Mouse (Mus musculus) small intestine, adult 2 months (tissue): Measurements from ENCODE around the gene Ruvbl2. TPM values are rescaled to one million over a fixed set of nuclear protein-coding genes. Genes with fewer than 3 reads are reported as not detected.
"Not testable (repeated sequence)": the region's sequence is repeated elsewhere in the genome, so short reads cannot be mapped to it uniquely, and the experiment has no call there.

Experiments
- H3K27ac ChIP-seq: fragments of 200-500 bp; 2 replicates; pipeline ENCODE4 v1.5.1; 2012; ENCODE audit warnings: low read depth, low read length, control low read depth, inconsistent platforms; ENCODE audit not compliant: insufficient read depth
- H3K27me3 ChIP-seq: fragments of 200-500 bp; 2 replicates; pipeline ENCODE4 v1.6.1; 2012; ENCODE audit warnings: mild to moderate bottlenecking, moderate library complexity, low read length, inconsistent platforms; ENCODE audit not compliant: control insufficient read depth, insufficient read depth
- H3K36me3 ChIP-seq: fragments of 200-500 bp; 2 replicates; pipeline ENCODE4 v1.6.1; 2012; ENCODE audit warnings: mild to moderate bottlenecking, low read length, control low read depth, inconsistent platforms; ENCODE audit not compliant: control insufficient read depth, insufficient read depth
- H3K4me1 ChIP-seq: fragments of 200-500 bp; 2 replicates; pipeline ENCODE4 v1.6.1; 2012; ENCODE audit warnings: low read length, inconsistent platforms, mixed read lengths; ENCODE audit not compliant: control insufficient read depth, insufficient read depth, insufficient read length
- H3K4me3 ChIP-seq: fragments of 200-500 bp; 2 replicates; pipeline ENCODE4 v1.5.1; 2012; ENCODE audit warnings: low read depth, mild to moderate bottlenecking, control low read depth, inconsistent platforms, low read length, moderate library complexity
- CTCF ChIP-seq: fragments of 200-500 bp; IDR thresholded peaks from 2 replicates; pipeline ENCODE4 v1.5.1; 2012; ENCODE audit warnings: low read depth, mild to moderate bottlenecking, control low read depth, inconsistent platforms, low read length, moderate library complexity, mixed read lengths; ENCODE audit not compliant: insufficient replicate concordance, insufficient read length; ENCODE audit errors: extremely low read depth
- POLR2A ChIP-seq: fragments of 200-500 bp; IDR thresholded peaks from 2 replicates; pipeline ENCODE4 v1.6.1; 2012; ENCODE audit warnings: low read depth, mild to moderate bottlenecking, control low read depth, inconsistent platforms, low read length, moderate library complexity
- WGBS: fragments of 180-500 bp; shearing (Covaris S2); methylation state at CpG from one replicate; pipeline ENCODE4 v1.1.7; 2018; 5-methylcytosine and 5-hydroxymethylcytosine counted together
- polyA plus RNA-seq: library from polyadenylated mRNA; depleted of rRNA; stranded (reverse); fragments of >200 nt; gene quantifications from 2 replicates; pipeline ENCODE4 v1.2.3, GENCODE M21; 2012; rRNA removed

The Ruvbl2 gene
- polyA plus RNA-seq = 22.3 and 54.3 TPM in 2 replicates

GRCm38 (mm10) chr7:45437521-45438276, at the start of gene Ruvbl2:
Gene Ruvbl2, minus strand, starts transcription at chr7:45438096.
- Histone ChIP-seq H3K27me3 (no peaks in the 10 kb centered on the region), H3K36me3 (peaks cover 8% of the 10 kb centered on the region), H3K4me1 (peaks cover 15% of the 10 kb centered on the region), H3K4me3 (peak within 1 kb of the TSS; percentile 11; the same call in 1 of the 2 replicates), H3K27ac (no peak within 1 kb of the TSS)
- TF ChIP-seq CTCF (peak; percentile 36; the same call in 1 of the 2 replicates), POLR2A (no peak)
- WGBS = 39% methylated on average over 19 of the region's 19 CpGs

DNA sequence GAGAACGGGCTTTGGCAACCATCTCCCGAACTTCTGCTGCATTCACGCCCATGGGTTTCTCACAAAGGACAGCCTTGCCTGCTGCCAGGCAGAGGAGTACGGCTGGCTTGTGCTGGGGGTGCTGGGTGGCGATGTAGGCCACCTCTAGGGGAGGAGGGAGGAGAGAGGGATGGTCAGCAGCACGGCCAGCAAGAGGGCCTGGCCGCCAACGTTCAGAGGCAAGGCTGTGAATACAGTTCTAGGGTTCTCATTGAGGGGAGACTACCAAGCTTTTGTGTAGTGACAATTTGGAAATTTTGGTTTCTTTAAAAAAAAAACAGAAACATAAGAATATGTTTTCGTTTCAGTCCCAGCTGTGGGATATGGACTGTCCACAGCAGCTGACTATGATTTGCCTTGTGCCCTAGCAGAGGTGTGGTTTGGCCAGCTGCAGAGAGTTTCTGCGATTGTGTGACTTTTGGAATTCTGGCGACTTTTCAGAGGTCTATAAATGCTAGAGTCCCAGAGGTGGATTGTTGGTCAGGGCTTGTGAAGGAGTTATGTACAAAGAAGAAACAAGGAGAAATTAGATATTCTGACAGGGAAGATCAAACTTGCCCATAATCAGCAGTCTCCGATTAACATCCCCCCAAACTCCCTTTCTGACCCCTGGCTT, 49.0 kb upstream of the Ruvbl2 start, which contains the start of gene Gm45808:
Gene Gm45808 (minus strand): TSS at position 51 of the 655 bp plus-strand sequence.
- Histone ChIP-seq H3K27ac (no peak within 1 kb of the TSS), H3K27me3 (no peaks in the 10 kb centered on the region), H3K4me3 (no peak within 1 kb of the TSS), H3K4me1 (peaks cover 8% of the 10 kb centered on the region), H3K36me3 (no peaks in the 10 kb centered on the region)
- WGBS = 75% methylated on average over 12 of the region's 12 CpGs
- no peak for TF ChIP-seq CTCF
- TF ChIP-seq POLR2A = no peak

- 51% methylated on average over 7 of the region's 7 CpGs for WGBS
- TF ChIP-seq CTCF (no peak), POLR2A (no peak)
- peaks cover 8% of the 10 kb centered on the region for H3K4me1 ChIP-seq
Observed at GRCm38 (mm10) chr7:45486158-45486557, 48.3 kb upstream of the Ruvbl2 start.

GRCm38 (mm10) chr7:45484985-45485384, 47.1 kb upstream of the Ruvbl2 start:
- not testable (repeated sequence) for H3K27me3 ChIP-seq, H3K4me3 ChIP-seq, H3K27ac ChIP-seq, H3K36me3 ChIP-seq, H3K4me1 ChIP-seq
- 93% methylated on average over 5 of the region's 5 CpGs for WGBS

More at GRCm38 (mm10) chr7:45486158-45486557, 48.3 kb upstream of the Ruvbl2 start:
- no peaks in the 10 kb centered on the region for H3K27me3 ChIP-seq
- H3K36me3 ChIP-seq = no peaks in the 10 kb centered on the region
- no peak overlapping the region for H3K27ac ChIP-seq
- no peak overlapping the region for H3K4me3 ChIP-seq

- no peak overlapping the region for H3K4me3 ChIP-seq
- no peak for TF ChIP-seq POLR2A
- TF ChIP-seq CTCF = no peak
- no peak overlapping the region for H3K27ac ChIP-seq
Observed at GRCm38 (mm10) chr7:45482166-45482565, 44.3 kb upstream of the Ruvbl2 start.

DNA sequence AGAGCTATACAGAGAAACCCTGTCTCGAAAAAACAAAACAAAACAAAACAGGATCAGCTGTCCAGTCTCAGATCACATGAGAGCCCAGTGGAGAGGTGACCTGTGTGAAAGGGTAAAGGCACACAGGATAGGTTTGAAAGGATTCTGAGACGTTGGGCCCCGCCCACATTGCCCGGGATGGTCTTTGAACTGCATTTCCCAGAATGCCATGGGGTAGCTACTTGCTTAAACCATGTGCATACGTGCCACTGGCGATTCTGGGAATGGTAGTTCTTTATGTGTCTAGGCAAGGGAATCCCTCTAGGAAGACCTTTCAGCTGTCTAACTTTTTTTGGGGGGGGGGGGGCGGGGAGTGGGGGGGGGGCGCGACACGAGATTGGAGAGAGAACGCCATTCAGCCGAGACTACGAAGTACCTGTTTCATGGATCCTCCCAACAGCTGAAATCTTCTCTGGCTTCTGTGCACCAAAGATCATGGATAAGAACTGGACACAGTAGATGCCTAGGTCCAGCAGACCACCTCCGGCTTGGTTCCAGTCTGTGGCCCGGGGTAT, 43.6 kb upstream of the Ruvbl2 start, which contains the start of gene Tulp2:
Gene Tulp2 (plus strand): TSS at position 504 of the 554 bp plus-strand sequence.
- Histone ChIP-seq H3K4me3 (no peak within 1 kb of the TSS), H3K27ac (no peak within 1 kb of the TSS), H3K36me3 (no peaks in the 10 kb centered on the region), H3K4me1 (no peaks in the 10 kb centered on the region), H3K27me3 (no peaks in the 10 kb centered on the region)
- TF ChIP-seq CTCF (no peak), POLR2A (no peak)
- WGBS = 47% methylated on average over 14 of the region's 15 CpGs

More at GRCm38 (mm10) chr7:45482166-45482565, 44.3 kb upstream of the Ruvbl2 start:
- Histone ChIP-seq H3K27me3 (no peaks in the 10 kb centered on the region), H3K36me3 (no peaks in the 10 kb centered on the region), H3K4me1 (no peaks in the 10 kb centered on the region)
- WGBS = 56% methylated on average over 1 of the region's 1 CpGs

DNA sequence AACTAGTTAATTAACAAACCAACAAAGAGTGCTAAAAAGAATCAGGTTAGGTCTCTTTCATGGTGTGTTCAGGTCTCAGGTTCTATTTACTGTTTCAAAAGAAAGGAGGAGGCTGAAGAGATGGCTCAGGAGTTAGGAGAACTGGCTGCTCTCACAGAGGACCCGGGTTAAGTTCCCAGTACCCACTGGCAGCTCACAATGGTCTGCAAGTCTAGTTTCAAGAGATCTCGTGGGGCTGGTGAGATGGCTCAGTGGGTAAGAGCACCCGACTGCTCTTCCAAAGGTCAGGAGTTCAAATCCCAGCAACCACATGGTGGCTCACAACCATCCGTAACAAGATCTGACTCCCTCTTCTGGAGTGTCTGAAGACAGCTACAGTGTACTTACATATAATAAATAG, 42.4 kb upstream of the Ruvbl2 start:
- H3K27ac ChIP-seq, H3K27me3 ChIP-seq: not testable (repeated sequence)
- WGBS = 72% methylated on average over 3 of the region's 4 CpGs

More for the DNA sequence above, 42.4 kb upstream of the Ruvbl2 start:
- H3K36me3 ChIP-seq, H3K4me1 ChIP-seq, H3K4me3 ChIP-seq: not testable (repeated sequence)
